Mouse (Mus musculus) heart, postnatal 14 days (tissue): ENCODE data around the gene Fam151a. TPM values are rescaled to one million over a fixed set of nuclear protein-coding genes. Genes with fewer than 3 reads are reported as not detected.
"Not testable (repeated sequence)": the region's sequence is repeated elsewhere in the genome, so short reads cannot be mapped to it uniquely, and the experiment has no call there.

Experiments
- DNase-seq, 2 experiments: peaks; one replicate each; pipeline ENCODE4 v3.0.0; 2021 to 2022
- intact Hi-C: fragments of 180-260 bp; cut with DNase I; formaldehyde crosslinking; loops from one replicate; pipeline ENCODE4 v1.15.1; 2025
- total RNA-seq, 2 experiments: library from RNA; stranded (reverse); gene quantifications; 2 replicates each; pipeline ENCODE4 v1.2.3; 2021

The Fam151a gene
- total RNA-seq, 2 experiments from 2014 or later = 0.50 to 0.51 TPM

- intact Hi-C loops = no loop called here
- DNase-seq = no peak
Measured at GRCm38 (mm10) chr4:106772558-106772957, 38.9 kb downstream of the Fam151a start.

- DNase-seq, intact Hi-C loops: not testable (repeated sequence)
Measured at GRCm38 (mm10) chr4:106775767-106776166, 42.1 kb downstream of the Fam151a start.

DNA sequence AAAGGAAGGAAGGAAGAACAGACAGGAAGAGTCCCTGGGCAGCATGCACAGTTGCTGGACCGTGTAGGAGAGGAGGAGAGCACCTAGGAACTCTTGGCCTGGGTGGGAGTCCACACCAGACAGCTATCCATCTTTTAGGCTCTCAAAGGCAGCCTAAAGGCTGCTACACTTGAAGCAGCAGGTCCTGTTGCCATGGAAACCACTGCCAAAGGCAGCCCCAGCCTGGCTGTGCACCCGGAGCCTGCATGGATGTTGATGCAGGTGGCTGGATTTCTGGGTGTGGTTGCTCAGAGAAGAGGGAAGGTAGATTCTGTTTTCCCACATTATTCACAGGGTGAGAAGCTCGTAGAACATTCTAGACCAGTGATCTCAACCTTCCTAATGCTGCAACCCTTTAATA, 43.3 kb downstream of the Fam151a start:
- intact Hi-C loops = no loop called here
- no peak for DNase-seq

DNA sequence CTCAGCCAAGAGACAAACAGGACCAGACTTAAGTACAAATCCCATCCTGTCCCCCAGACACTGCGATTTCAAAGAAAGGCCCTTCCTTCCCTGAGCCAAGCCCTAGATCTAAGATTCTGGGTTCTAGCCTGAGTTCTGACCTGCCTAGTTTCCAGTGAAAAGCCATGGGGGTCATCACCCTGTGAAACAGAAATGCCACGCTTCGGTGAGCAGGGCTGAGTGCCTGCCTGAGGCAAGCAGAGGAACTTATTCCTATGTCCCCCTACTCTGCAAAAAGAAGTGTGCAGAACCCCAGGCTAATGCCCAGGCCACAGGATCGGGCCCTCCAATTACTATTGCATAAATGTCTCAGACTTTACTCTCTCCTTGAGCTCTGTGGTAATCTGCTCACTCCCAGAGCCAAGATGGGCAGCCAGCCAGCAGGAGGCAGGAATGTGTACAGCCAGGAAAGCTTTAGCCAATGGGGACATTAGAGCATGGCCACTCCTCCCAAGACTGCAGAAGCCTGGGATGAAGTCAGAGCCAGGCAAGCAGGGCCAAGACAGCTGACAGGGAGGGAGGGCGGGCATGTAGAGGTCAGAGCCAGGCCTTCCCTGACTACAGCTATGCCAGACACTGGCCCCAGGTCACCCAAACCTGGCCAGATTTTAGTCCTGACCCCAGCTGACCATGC, 44.6 kb downstream of the Fam151a start:
- intact Hi-C loops = no loop called here
- peak; percentile 95 for DNase-seq

DNA sequence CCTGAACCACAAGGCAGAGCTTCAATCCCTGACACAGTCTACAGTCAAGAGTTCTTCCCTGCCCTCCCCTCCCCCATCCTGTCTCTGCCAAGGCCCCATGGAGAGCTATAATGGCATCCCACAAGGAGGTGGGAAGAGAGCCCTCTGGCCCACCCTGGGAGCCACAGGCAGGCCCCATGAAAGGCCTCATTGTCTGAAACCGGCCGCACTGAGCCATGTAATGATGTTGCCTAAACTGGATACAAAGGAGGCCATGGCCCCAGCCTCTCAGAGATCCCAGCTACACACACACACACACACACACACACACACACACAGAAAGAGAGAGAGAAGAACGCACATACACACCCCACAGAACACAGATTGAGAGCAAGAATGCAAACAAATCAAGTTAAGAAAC, 46.4 kb downstream of the Fam151a start:
- DNase-seq = no peak
- intact Hi-C loops = no loop called here

GRCm38 (mm10) chr4:106783137-106783536, 49.4 kb downstream of the Fam151a start:
- DNase-seq = no peak

GRCm38 (mm10) chr4:106784806-106785205, 51.1 kb downstream of the Fam151a start:
- no peak for DNase-seq
- intact Hi-C loops = no loop called here

More at GRCm38 (mm10) chr4:106783137-106783536, 49.4 kb downstream of the Fam151a start:
- intact Hi-C loops = no loop called here

- DNase-seq = no peak
- intact Hi-C loops = no loop called here
Measured at GRCm38 (mm10) chr4:106785345-106785744, 51.7 kb downstream of the Fam151a start.

- peak; percentile 23 to 60 for DNase-seq
- intact Hi-C loops = no loop called here
Measured at GRCm38 (mm10) chr4:106785753-106786540, 52.3 kb downstream of the Fam151a start.

GRCm38 (mm10) chr4:106787830-106788229, 54.1 kb downstream of the Fam151a start:
- DNase-seq = peak; percentile 30 to 58
- intact Hi-C loops = no loop called here

DNA sequence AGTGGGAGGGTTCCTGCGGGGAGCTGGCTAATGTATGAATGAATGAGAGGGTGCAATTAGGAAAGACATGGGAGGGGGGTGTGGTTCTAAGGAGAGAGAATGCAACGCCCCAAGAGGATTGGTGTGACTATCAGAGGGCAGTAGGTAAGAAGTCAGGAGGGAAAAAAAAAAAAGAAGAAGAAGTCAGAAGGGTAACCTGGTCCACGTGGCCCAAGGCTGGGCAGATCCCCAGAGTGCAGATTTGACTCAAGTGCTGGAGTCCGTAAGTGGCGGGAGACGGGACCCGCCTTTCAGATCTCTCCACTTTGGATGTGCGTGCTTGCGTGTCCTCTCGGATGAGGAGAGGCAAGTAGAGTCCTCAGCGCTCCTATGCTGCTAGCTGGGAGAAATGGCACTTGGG, 54.9 kb downstream of the Fam151a start:
- intact Hi-C loops = no loop called here
- DNase-seq = no peak

- DNase-seq = no peak
- intact Hi-C loops = no loop called here
Measured at GRCm38 (mm10) chr4:106789705-106790104, 56.0 kb downstream of the Fam151a start.

- intact Hi-C loops, DNase-seq: not testable (repeated sequence)
Measured at GRCm38 (mm10) chr4:106790218-106790617, 56.5 kb downstream of the Fam151a start.

DNA sequence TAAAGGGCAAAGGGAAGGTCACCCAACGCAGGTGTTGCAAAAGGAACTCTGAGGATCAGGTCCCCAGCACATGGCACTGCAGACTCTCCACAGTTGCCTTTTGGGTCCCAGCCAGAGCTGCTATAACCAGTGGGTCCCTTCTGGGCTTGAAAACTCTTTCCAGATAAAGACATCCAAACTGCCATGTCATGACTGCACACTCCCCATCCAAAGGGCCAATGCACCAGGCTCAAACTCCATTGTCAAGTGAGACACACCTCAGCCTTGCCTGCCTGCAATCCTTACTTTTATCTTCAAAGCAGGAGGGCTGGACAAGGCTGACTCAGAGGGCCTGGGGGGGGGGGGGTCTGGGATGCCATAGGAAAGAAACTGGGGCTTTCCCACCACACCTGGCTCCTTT, 57.2 kb downstream of the Fam151a start:
- no peak for DNase-seq

GRCm38 (mm10) chr4:106792276-106792675, 58.6 kb downstream of the Fam151a start:
- intact Hi-C loops = no loop called here
- no peak for DNase-seq

More for the DNA sequence above, 57.2 kb downstream of the Fam151a start:
- intact Hi-C loops = no loop called here

DNA sequence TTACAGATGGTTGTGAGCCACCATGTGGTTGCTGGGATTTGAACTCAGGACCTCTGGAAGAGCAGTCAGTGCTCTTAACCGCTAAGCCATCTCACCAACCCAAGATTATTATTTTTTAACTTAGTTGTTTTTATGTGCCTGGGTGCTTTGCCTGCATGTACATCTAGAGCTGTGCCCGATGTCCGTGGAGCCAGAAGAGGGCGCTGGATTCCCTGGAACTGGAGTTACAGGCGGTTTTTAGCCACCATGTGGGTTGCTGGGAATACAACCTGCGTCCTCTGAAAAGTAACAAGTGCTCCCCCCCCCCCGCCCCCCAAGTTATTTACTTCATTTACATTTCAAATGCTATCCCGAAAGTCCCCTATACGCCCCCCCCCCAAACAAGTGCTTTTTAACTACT, 60.1 kb downstream of the Fam151a start:
- intact Hi-C loops, DNase-seq: not testable (repeated sequence)

GRCm38 (mm10) chr4:106794247-106794646, 60.6 kb downstream of the Fam151a start:
- intact Hi-C loops = no loop called here
- no peak for DNase-seq

DNA sequence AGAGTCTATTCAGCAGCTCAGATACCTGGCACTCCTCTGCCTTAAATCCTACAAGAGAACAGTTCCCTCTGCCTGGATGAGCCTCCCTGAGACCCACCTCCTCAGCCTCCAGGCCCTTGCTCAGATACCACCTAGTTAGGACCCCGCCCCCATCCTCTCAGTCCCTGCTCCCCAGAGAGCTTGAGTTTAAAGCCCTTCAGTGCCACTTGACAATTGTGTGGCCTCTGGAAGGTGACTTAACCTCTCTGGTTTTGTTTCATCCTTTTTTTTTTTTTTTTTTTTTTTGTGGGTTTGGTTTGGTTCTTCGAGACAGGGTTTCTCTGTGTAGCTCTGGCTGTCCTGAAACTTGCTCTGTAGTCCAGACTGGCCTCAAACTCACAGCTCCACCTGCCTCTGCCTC, 61.6 kb downstream of the Fam151a start:
- intact Hi-C loops = no loop called here
- no peak for DNase-seq
